Mouse (Mus musculus) testis, adult 2 months (tissue): ENCODE results near the gene AI464131.

ENCODE experiments used
- CTCF ChIP-seq: fragments of 200-500 bp; IDR thresholded peaks from 2 replicates; pipeline ENCODE4 v1.5.1; 2012; ENCODE audit warnings: low read depth, mild to moderate bottlenecking, inconsistent platforms, low read length, moderate library complexity; ENCODE audit not compliant: control insufficient read depth, insufficient read depth, insufficient replicate concordance
- POLR2A ChIP-seq: fragments of 200-500 bp; IDR thresholded peaks from 2 replicates; pipeline ENCODE4 v1.6.1; 2012; ENCODE audit warnings: low read depth, mild to moderate bottlenecking, inconsistent platforms, low read length, moderate library complexity; ENCODE audit not compliant: control insufficient read depth

DNA sequence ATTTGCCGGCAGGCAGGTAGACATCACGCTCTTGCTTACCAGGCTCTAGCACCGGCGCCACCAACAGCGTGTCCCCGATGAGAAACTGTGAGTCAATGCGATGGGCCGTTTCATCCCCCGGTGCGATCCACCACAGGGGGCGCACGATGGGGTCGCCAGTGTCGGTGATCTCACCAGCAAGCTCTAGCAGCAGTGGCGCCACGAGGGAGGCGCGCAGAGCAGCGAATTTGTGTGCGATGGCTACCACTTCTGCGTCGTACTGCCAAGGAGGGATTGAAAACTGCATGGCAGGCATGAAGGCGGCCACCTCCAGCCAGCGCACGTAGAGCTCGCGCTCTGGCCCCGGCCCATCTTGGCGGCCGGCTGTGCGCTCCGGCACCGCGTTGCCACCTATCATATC, 5.3 kb downstream of the AI464131 start:
- TF ChIP-seq CTCF (no peak), POLR2A (no peak)
